Mouse (Mus musculus): ENCODE data around the gene Cebpb.

DNA sequence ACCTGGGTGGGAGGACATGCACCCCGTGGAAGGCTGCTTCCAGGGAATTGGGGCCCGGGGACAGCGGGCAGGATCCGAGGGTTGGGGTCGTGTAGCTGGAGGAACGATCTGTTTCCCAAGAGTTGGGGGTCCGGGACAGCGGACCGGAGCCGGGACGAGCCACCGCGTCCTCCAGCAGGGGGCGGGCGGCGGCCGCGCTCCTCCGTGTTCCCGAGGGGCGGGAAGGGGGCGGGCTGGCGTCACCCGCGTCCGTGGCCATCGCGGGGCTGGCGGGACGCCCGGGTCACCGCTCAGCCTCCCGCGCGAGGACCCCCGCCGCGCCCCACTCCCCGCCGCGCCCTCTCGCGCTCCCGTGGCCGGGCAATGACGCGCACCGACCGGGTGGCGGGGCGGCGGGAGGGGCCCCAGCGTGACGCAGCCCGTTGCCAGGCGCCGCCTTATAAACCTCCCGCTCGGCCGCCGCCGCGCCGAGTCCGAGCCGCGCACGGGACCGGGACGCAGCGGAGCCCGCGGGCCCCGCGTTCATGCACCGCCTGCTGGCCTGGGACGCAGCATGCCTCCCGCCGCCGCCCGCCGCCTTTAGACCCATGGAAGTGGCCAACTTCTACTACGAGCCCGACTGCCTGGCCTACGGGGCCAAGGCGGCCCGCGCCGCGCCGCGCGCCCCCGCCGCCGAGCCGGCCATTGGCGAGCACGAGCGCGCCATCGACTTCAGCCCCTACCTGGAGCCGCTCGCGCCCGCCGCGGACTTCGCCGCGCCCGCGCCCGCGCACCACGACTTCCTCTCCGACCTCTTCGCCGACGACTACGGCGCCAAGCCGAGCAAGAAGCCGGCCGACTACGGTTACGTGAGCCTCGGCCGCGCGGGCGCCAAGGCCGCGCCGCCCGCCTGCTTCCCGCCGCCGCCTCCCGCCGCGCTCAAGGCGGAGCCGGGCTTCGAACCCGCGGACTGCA is at the start of gene Cebpb:
- peak; percentile 77 for TF ChIP-seq CTCF (IDR thresholded peaks at IDR 0.05)
- no peak for TF ChIP-seq EP300 (IDR thresholded peaks at IDR 0.05)

All from lung, postnatal 0 days (tissue).